Mouse (Mus musculus) lung, postnatal 0 days (tissue): ENCODE results near the gene Trappc4.

Source experiments
- CTCF ChIP-seq: IDR thresholded peaks from 2 replicates; pipeline ENCODE4 v1.5.1; 2016; ENCODE audit warnings: antibody characterized with exemption, mild to moderate bottlenecking
- EP300 ChIP-seq: IDR thresholded peaks from 2 replicates; pipeline ENCODE4 v1.6.1; 2016; ENCODE audit warnings: antibody characterized with exemption, mild to moderate bottlenecking, control low read depth

- TF ChIP-seq EP300 (0 out of 2 replicates have a peak, but pooled peaks have one; percentile 26), CTCF (peak; percentile 39; the same call in 1 of the 2 replicates)
Measured at GRCm38 (mm10) chr9:44396684-44397411, 10.6 kb downstream of the Trappc4 start, which contains the start of gene Slc37a4.
